Mouse (Mus musculus) hindbrain, embryonic 14.5 days (tissue): ENCODE data around the gene Tex48. TPM values are rescaled to one million over a fixed set of nuclear protein-coding genes. Genes with fewer than 3 reads are reported as not detected.

Experiments
- ATAC-seq: fragments of 200-750 bp; cut with Nextera tagmentation; 2 replicates; pipeline ENCODE4 v1.8.0; 2017; ENCODE audit warnings: moderate number of reproducible peaks, mild to moderate bottlenecking, moderate TSS enrichment, moderate library complexity; ENCODE audit not compliant: low FRiP score
- DNase-seq: peaks from one replicate; pipeline ENCODE4 v3.0.0-alpha.2; 2015; ENCODE audit warnings: low spot score
- H3K27ac ChIP-seq: fragments of 300-500 bp; sonication (generic); 2 replicates; pipeline ENCODE4 v1.5.1; 2014; ENCODE audit warnings: mild to moderate bottlenecking, moderate library complexity
- H3K27me3 ChIP-seq: fragments of 300-500 bp; sonication (generic); 2 replicates; pipeline ENCODE4 v1.6.1; 2014; ENCODE audit warnings: mild to moderate bottlenecking, low read length, mixed read lengths; ENCODE audit not compliant: control insufficient read depth, insufficient read depth
- H3K36me3 ChIP-seq: fragments of 300-500 bp; sonication (generic); replicated peaks from 2 replicates; pipeline ENCODE4 v1.6.1; 2014; ENCODE audit not compliant: control insufficient read depth, insufficient read depth
- H3K4me1 ChIP-seq: fragments of 300-500 bp; sonication (generic); replicated peaks from 2 replicates; pipeline ENCODE4 v1.6.1; 2014; ENCODE audit warnings: antibody characterized with exemption, low read length, mixed read lengths; ENCODE audit not compliant: control insufficient read depth, insufficient read depth
- H3K4me2 ChIP-seq: fragments of 300-500 bp; sonication (generic); replicated peaks from 2 replicates; pipeline ENCODE4 v1.6.1; 2014; ENCODE audit warnings: mild to moderate bottlenecking, moderate library complexity
- H3K4me3 ChIP-seq: fragments of 300-500 bp; sonication (generic); replicated peaks from 2 replicates; pipeline ENCODE4 v1.5.1; 2014; ENCODE audit warnings: mild to moderate bottlenecking, low read length
- H3K9ac ChIP-seq: fragments of 300-500 bp; sonication (generic); 2 replicates; pipeline ENCODE4 v1.6.1; 2014
- H3K9me3 ChIP-seq: fragments of 300-500 bp; sonication (generic); 2 replicates; pipeline ENCODE4 v1.6.1; 2016; ENCODE audit warnings: low read length; ENCODE audit not compliant: control insufficient read depth
- WGBS: fragments of 180-500 bp; shearing (Covaris S2); extraction: QIAGEN DNeasy Blood & Tissue Kit; methylation state at CpG from one replicate; pipeline ENCODE4 v1.1.7; 2014; 5-methylcytosine and 5-hydroxymethylcytosine counted together
- polyA plus RNA-seq: library from polyadenylated mRNA; unstranded; fragments of >200 nt; fragmentation: Nextera tagmentation; extraction: Ambion mirVana; gene quantifications from 2 replicates; pipeline ENCODE4 v1.2.1, GENCODE M21; 2014

The Tex48 gene
- polyA plus RNA-seq, 1 experiment from 2014 or later, result not detected

GRCm38 (mm10) chr4:63604945-63605344 lies 17.3 kb downstream of the Tex48 start, which contains the start of gene Gm11213:
Gene Gm11213 (minus strand): TSS chr4:63605261.
- H3K4me3 ChIP-seq, result no peak within 1 kb of the TSS
- DNase-seq (no peak), ATAC-seq (no peak)
- no peak within 1 kb of the TSS for H3K9ac ChIP-seq
- H3K36me3 ChIP-seq, result no peaks in the 10 kb centered on the region
- H3K4me1 ChIP-seq, result no peaks in the 10 kb centered on the region
- H3K27ac ChIP-seq, result no peak within 1 kb of the TSS
- 80% methylated on average over 3 of the region's 3 CpGs for WGBS
- H3K4me2 ChIP-seq, result no peak within 1 kb of the TSS
- no peaks in the 10 kb centered on the region for H3K9me3 ChIP-seq
- H3K27me3 ChIP-seq, result no peaks in the 10 kb centered on the region

GRCm38 (mm10) chr4:63601263-63601662 lies 21.0 kb downstream of the Tex48 start:
- Histone ChIP-seq H3K4me3 (no peak overlapping the region), H3K4me1 (no peaks in the 10 kb centered on the region), H3K27ac (no peak overlapping the region), H3K9me3 (no peaks in the 10 kb centered on the region), H3K9ac (no peak overlapping the region), H3K36me3 (no peaks in the 10 kb centered on the region), H3K27me3 (no peaks in the 10 kb centered on the region), H3K4me2 (no peak overlapping the region)
- DNase-seq (no peak), ATAC-seq (no peak)

GRCm38 (mm10) chr4:63600786-63601185 lies 21.4 kb downstream of the Tex48 start:
- ATAC-seq (no peak), DNase-seq (no peak)
- Histone ChIP-seq H3K4me3 (no peak overlapping the region), H3K27me3 (no peaks in the 10 kb centered on the region), H3K4me1 (no peaks in the 10 kb centered on the region), H3K4me2 (no peak overlapping the region), H3K9me3 (no peaks in the 10 kb centered on the region), H3K36me3 (no peaks in the 10 kb centered on the region), H3K9ac (no peak overlapping the region), H3K27ac (no peak overlapping the region)
- WGBS, result 86% methylated on average over 6 of the region's 6 CpGs

GRCm38 (mm10) chr4:63596010-63596409 lies 26.2 kb downstream of the Tex48 start:
- no peak overlapping the region for H3K27ac ChIP-seq
- ATAC-seq, result no peak
- no peak overlapping the region for H3K4me2 ChIP-seq
- DNase-seq, result no peak
- no peak overlapping the region for H3K9ac ChIP-seq
- WGBS, result 95% methylated on average over 4 of the region's 4 CpGs
- H3K36me3 ChIP-seq, result no peaks in the 10 kb centered on the region
- no peaks in the 10 kb centered on the region for H3K4me1 ChIP-seq
- no peaks in the 10 kb centered on the region for H3K27me3 ChIP-seq
- H3K9me3 ChIP-seq, result no peaks in the 10 kb centered on the region
- no peak overlapping the region for H3K4me3 ChIP-seq

- 88% methylated on average over 10 of the region's 10 CpGs for WGBS
- ATAC-seq (no peak), DNase-seq (no peak)
- Histone ChIP-seq H3K4me3 (no peak overlapping the region), H3K9me3 (no peaks in the 10 kb centered on the region), H3K27me3 (no peaks in the 10 kb centered on the region), H3K4me1 (no peaks in the 10 kb centered on the region), H3K4me2 (no peak overlapping the region), H3K36me3 (no peaks in the 10 kb centered on the region), H3K9ac (no peak overlapping the region), H3K27ac (no peak overlapping the region)
Measured at GRCm38 (mm10) chr4:63595259-63595658, 27.0 kb downstream of the Tex48 start.

- WGBS, result 80% methylated on average over 5 of the region's 5 CpGs
- H3K27me3 ChIP-seq, result no peaks in the 10 kb centered on the region
Measured at GRCm38 (mm10) chr4:63594459-63595110, 27.6 kb downstream of the Tex48 start.

GRCm38 (mm10) chr4:63590538-63590937 lies 31.7 kb downstream of the Tex48 start:
- H3K4me2 ChIP-seq, result no peak overlapping the region
- no peak overlapping the region for H3K4me3 ChIP-seq
- no peaks in the 10 kb centered on the region for H3K36me3 ChIP-seq
- WGBS, result 89% methylated on average over 4 of the region's 4 CpGs
- ATAC-seq (no peak), DNase-seq (no peak)
- H3K9ac ChIP-seq, result no peak overlapping the region
- H3K27me3 ChIP-seq, result no peaks in the 10 kb centered on the region
- no peak overlapping the region for H3K27ac ChIP-seq
- H3K9me3 ChIP-seq, result no peaks in the 10 kb centered on the region
- H3K4me1 ChIP-seq, result no peaks in the 10 kb centered on the region

More at GRCm38 (mm10) chr4:63594459-63595110, 27.6 kb downstream of the Tex48 start:
- no peaks in the 10 kb centered on the region for H3K4me1 ChIP-seq
- H3K9ac ChIP-seq, result no peak overlapping the region
- H3K9me3 ChIP-seq, result no peaks in the 10 kb centered on the region
- ATAC-seq, result no peak
- H3K4me2 ChIP-seq, result no peak overlapping the region
- H3K36me3 ChIP-seq, result no peaks in the 10 kb centered on the region
- no peak for DNase-seq
- H3K27ac ChIP-seq, result no peak overlapping the region
- no peak overlapping the region for H3K4me3 ChIP-seq

- H3K9ac ChIP-seq, result no peak overlapping the region
- no peaks in the 10 kb centered on the region for H3K4me1 ChIP-seq
Measured at GRCm38 (mm10) chr4:63589987-63590386, 32.2 kb downstream of the Tex48 start.

GRCm38 (mm10) chr4:63586240-63586639 lies 36.0 kb downstream of the Tex48 start:
- Histone ChIP-seq H3K27me3 (no peaks in the 10 kb centered on the region), H3K4me1 (no peaks in the 10 kb centered on the region), H3K4me2 (no peak overlapping the region), H3K4me3 (no peak overlapping the region), H3K9ac (no peak overlapping the region), H3K36me3 (no peaks in the 10 kb centered on the region), H3K27ac (no peak overlapping the region), H3K9me3 (no peaks in the 10 kb centered on the region)
- DNase-seq, result no peak
- ATAC-seq, result no peak
- 81% methylated on average over 2 of the region's 2 CpGs for WGBS

More at GRCm38 (mm10) chr4:63589987-63590386, 32.2 kb downstream of the Tex48 start:
- WGBS, result 91% methylated on average over 7 of the region's 7 CpGs
- DNase-seq (no peak), ATAC-seq (no peak)
- Histone ChIP-seq H3K9me3 (no peaks in the 10 kb centered on the region), H3K27me3 (no peaks in the 10 kb centered on the region), H3K4me3 (no peak overlapping the region), H3K36me3 (no peaks in the 10 kb centered on the region), H3K27ac (no peak overlapping the region), H3K4me2 (no peak overlapping the region)

GRCm38 (mm10) chr4:63585216-63585615 lies 37.0 kb downstream of the Tex48 start:
- 82% methylated on average over 10 of the region's 10 CpGs for WGBS
- 0 out of 2 replicates have a peak, but pooled peaks cover 2% of the 10 kb centered on the region for H3K4me1 ChIP-seq
- H3K4me2 ChIP-seq, result no peak overlapping the region
- H3K4me3 ChIP-seq, result no peak overlapping the region
- H3K36me3 ChIP-seq, result no peaks in the 10 kb centered on the region
- H3K27me3 ChIP-seq, result no peaks in the 10 kb centered on the region
- no peaks in the 10 kb centered on the region for H3K9me3 ChIP-seq
- no peak for DNase-seq
- H3K27ac ChIP-seq, result no peak overlapping the region
- no peak overlapping the region for H3K9ac ChIP-seq
- ATAC-seq, result no peak
